Mouse (Mus musculus) layer of hippocampus, adult 11-12 months (tissue): ENCODE measurements at regions not wholly inside any gene's neighbourhood (a gene's known extent, or its start where the extent isn't known, plus 50 kb on each side); places are given as distances from the start of the nearest gene placed in this dataset.

Experiments
- DNase-seq: peaks from one replicate; pipeline ENCODE4 v3.0.0; 2022; ENCODE audit warnings: low spot score

GRCm38 (mm10) chr3:33498645-33499044, 301.0 kb upstream of the Ttc14 start:
- DNase-seq, result no peak

GRCm38 (mm10) chr3:33508277-33508676, 291.4 kb upstream of the Ttc14 start:
- no peak for DNase-seq

- peak; percentile 17 for DNase-seq
Observed at GRCm38 (mm10) chr3:33544161-33544560, 255.5 kb upstream of the Ttc14 start.

DNA sequence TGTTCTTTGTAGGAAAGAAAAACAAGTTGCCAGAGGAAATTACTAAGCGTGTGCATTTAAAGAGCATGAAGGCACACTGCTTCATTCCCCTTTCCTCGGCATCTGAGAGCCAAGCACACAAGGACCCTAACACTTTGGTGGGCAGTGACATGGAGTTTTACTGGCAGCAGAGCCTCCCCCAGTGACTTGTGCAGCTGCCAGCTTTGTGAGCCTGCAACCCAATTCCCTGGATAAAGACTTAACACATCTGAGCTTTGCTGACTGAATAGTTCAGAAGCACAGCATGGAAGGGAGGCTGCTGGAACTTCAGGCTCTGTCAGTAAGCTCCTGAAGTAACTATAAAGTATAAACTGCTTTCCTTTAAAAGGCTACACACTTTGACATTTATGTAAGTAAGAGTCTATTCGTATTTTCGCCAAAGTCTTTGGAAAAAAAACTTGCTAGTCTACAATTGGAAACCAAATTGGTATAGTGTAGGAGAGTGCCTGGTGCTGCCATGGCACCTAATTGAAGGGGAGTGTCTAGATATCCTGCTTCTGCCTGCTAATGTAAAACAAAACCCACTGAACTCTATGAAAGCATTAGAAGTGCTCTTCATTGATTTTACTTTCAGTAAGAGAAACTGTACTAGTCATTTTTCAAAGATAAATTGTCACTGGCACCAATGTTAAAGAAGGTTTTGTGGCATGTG, 236.8 kb upstream of the Ttc14 start:
- DNase-seq, result no peak

DNA sequence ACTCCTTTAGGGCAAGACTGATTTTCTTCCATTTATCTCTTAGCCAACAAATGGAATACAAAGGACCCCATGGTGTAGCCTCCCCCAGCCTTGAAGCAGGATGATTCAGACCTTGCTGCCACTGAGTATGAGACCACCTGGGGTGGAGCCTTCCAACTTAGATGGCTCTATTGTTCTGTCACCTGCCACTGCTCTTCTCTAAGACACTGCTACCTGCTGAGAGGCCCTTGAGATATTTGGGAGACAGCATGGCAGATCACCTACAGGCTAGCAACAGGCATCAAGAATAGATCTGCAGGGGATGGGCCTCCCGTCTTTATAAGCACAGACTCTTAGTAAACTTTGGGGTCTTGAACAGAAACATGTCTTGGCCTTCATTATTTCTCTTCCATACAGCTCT, 219.0 kb upstream of the Ttc14 start:
- DNase-seq, result no peak

DNA sequence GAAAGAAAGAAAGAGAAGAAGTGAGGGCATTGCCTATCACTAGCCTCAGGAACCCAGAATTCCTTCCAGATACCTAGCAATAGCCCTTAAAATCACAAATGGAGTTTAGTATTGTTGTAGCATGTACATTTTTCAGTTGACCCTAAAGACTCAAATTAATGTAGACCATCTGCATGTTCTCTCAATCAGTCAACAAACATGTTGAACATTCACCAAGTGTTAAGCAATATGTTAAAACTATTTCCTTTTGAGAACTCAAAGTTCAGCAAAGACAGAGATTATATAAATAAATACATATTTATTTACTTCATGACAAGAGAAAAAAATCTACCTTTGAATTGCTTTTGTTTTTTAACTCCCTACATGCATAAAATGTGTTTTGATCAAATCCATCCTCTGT, 185.4 kb upstream of the Ttc14 start:
- DNase-seq, result no peak

GRCm38 (mm10) chr3:33616871-33617270, 182.8 kb upstream of the Ttc14 start:
- DNase-seq, result no peak

DNA sequence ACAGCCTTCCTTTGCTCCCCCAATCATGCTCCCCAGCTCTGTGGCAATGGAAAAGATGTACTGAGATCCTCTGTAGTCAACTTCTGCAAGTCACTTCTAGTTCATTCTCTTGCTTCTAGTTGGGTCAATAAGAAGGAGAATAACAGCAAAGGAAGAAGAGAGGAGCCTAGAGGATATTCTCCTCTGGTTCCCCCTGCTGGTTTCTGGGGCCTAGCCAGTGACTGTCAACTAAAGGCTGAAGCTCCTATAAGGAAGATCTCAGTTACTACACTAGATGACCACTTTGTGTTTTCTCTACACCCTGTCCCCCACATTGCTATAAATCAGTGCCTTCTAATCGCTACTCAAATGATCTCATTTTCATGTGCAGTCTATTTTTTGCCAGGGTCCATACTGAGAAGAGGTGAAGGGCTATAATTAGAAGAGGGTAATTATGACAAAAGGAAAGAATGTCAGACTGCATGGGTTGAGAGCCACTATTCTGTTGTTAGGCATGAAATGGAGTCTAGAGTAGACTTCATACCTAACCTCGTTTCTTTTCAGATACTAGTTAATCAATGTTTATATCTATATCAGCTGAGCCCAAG, 166.6 kb upstream of the Ttc14 start:
- DNase-seq, result no peak

GRCm38 (mm10) chr3:33658597-33658996, 141.0 kb upstream of the Ttc14 start:
- peak; percentile 11 for DNase-seq
